Mouse (Mus musculus): ENCODE measurements around the gene Grhpr. TPM values are rescaled to one million over a fixed set of nuclear protein-coding genes. Genes with fewer than 3 reads are reported as not detected.
"Not testable (repeated sequence)": the region's sequence is repeated elsewhere in the genome, so short reads cannot be mapped to it uniquely, and the experiment has no call there.

Grhpr gene
- 54.7 and 57.3 TPM in 2 replicates for polyA plus RNA-seq (2016; fragmentation: Nextera tagmentation; extraction: Ambion mirVana)

DNA sequence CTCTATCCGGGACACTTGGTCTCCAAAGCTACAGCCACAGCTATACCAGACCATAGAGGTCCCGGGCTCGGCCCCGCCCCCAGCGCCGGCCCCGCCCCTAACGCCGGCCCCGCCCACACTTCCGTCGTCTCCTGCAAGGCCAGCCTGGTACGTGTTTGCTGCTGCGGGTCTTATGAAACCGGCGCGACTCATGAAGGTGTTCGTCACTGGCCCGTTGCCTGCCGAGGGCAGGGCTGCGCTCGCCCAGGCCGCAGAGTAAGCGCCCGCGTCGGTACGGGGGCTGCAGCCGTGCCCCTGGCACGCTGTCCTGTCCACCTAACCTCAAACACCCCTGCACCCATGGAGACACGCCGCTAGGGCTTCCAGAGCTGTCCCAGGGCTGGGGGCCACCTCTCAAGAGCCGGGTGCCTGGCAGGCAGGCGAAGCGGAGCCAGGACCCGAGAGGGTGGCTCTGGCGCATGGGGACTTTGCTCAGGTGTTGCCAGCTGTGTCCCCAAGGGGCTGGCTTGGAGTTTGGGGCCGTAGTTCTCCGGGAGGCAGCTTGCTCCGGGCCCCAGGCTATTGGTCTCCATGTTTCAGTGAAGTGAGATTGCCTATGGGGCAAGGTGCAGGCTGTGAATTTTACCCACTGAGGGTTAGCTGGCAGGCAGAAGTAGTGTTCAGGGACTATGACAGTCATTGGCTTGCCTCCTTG is at the start of gene Grhpr:
Gene Grhpr, plus strand, starts transcription at position 116 of the 694 bp plus-strand sequence.
- H3K9ac ChIP-seq (replicated peaks) = peak within 1 kb of the TSS; percentile 93
- peak within 1 kb of the TSS; percentile 90 for H3K4me2 ChIP-seq
- H3K27me3 ChIP-seq = no peaks in the 10 kb centered on the region
- peaks cover 24% of the 10 kb centered on the region for H3K4me1 ChIP-seq (replicated peaks)
- H3K27ac ChIP-seq = peak within 1 kb of the TSS; percentile 91
- H3K36me3 ChIP-seq = peaks cover 27% of the 10 kb centered on the region
- H3K4me3 ChIP-seq (replicated peaks) = peak within 1 kb of the TSS; percentile 76
- under 1% methylated on average over 40 of the region's 40 CpGs for WGBS
- H3K9me3 ChIP-seq = no peaks in the 10 kb centered on the region
- peak; percentile 94 for ATAC-seq (ENCODE audit: insufficient number of reproducible peaks, insufficient read depth, low FRiP score, low TSS enrichment, low read depth)

DNA sequence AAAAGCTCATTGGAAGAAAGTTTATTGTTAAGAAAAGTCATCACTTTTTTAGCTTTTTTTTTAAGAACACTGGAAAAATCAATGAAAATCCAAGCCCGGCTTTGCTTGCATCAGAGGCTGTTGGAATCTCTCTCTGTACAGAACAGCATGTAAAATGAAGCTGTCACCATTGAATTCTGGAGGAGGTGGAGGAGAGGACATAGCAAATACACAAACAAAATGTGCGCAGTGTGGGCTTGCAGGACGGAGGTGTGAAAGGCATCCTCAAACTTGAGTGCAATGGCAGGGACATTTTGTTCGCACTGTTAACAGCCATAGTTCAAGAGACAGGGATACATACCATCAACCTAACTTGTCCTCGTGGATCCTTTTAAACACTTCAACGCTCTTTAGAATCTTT is 49.5 kb upstream of the Grhpr start:
- Histone ChIP-seq H3K36me3 (peaks cover 40% of the 10 kb centered on the region), H3K4me2 (no peak overlapping the region), H3K9ac (replicated peaks) (no peak overlapping the region), H3K4me3 (replicated peaks) (no peak overlapping the region), H3K27ac (no peak overlapping the region), H3K27me3 (no peaks in the 10 kb centered on the region), H3K9me3 (no peaks in the 10 kb centered on the region), H3K4me1 (replicated peaks) (no peaks in the 10 kb centered on the region)
- ATAC-seq (ENCODE audit: insufficient number of reproducible peaks, insufficient read depth, low FRiP score, low TSS enrichment, low read depth) = no peak
- 94% methylated on average over 6 of the region's 6 CpGs for WGBS

DNA sequence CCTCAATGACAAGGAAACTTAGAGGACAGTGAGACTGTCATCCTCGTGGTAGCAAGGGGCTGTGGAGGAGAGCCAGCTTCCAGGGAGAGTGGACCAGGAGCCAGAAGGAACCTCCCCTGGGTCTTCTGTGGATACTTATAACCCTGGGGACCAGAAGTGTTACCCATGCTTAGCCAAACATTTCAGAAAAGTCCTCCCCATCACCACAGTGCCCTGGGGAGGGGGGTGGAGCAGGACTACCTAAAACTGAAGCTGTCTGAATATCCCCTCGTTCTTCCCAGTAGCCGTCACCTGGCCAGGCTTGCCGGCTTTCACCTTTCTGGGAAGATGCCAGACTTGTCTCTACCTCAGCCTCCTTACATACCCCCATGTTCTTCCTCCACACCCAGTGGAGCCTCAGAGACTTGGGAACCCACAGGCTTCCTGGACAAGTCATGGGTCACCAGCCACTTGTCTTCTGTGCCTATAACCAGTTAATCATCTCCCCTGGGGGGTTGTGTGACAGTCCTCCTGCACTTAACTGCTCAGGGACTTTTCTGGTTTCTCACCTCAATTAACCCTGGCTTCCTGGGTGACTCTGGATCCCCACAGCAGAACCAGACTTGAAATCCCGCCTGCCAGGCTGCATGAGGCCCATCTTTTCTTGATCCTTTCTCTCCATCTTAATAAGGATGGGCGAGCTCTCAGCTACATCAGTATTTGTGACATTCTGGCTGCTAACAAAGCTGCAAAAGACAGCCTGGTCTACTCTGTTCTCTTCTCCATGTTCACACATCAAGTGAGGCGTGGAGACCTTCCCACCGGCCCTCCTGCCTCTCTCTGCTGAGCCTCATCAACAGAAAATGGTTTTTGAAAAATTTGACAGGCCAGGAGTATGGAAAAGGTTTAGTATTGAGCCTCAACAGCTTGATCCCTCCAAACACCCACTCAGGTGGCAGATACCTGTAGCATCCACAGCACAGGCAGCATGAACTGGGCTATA is 42.5 kb upstream of the Grhpr start:
- Histone ChIP-seq H3K9ac (replicated peaks) (no peak overlapping the region), H3K4me3 (replicated peaks) (no peak overlapping the region), H3K4me2 (no peak overlapping the region), H3K4me1 (replicated peaks) (no peaks in the 10 kb centered on the region), H3K9me3 (no peaks in the 10 kb centered on the region), H3K27me3 (no peaks in the 10 kb centered on the region), H3K27ac (no peak overlapping the region), H3K36me3 (peaks cover 2% of the 10 kb centered on the region; the same call in 1 of the 2 replicates)
- no peak for ATAC-seq (ENCODE audit: insufficient number of reproducible peaks, insufficient read depth, low FRiP score, low TSS enrichment, low read depth)
- 76% methylated on average over 8 of the region's 8 CpGs for WGBS

GRCm38 (mm10) chr4:44939576-44940249 is 41.5 kb upstream of the Grhpr start:
- no peak for ATAC-seq (ENCODE audit: insufficient number of reproducible peaks, insufficient read depth, low FRiP score, low TSS enrichment, low read depth)
- WGBS = 90% methylated on average over 14 of the region's 14 CpGs
- H3K4me1 ChIP-seq (replicated peaks) = no peaks in the 10 kb centered on the region
- no peaks in the 10 kb centered on the region for H3K36me3 ChIP-seq
- no peak overlapping the region for H3K4me2 ChIP-seq
- no peaks in the 10 kb centered on the region for H3K27me3 ChIP-seq
- H3K9me3 ChIP-seq = no peaks in the 10 kb centered on the region
- no peak overlapping the region for H3K27ac ChIP-seq
- H3K4me3 ChIP-seq (replicated peaks) = no peak overlapping the region
- no peak overlapping the region for H3K9ac ChIP-seq (replicated peaks)

DNA sequence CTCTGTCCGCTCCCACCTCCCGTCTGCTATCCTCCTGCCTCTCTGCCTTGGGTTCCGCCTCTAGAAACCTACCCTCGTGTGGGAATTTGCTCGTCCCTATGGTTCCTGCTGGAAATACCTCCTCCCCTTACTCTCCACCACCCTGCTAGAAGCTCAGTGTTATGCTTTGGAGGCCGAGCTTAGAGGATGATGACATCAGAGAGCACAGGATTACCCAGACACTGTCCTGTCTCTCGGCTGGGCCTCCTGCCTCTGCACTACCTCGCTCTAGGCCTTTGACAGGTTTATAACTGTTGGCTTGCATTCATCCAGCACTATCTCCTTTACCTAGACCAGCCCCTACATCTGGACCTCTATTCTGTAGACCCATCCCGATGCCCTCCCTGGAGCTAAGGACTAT is 40.9 kb upstream of the Grhpr start:
- Histone ChIP-seq H3K9ac (replicated peaks) (no peak overlapping the region), H3K9me3 (no peaks in the 10 kb centered on the region), H3K4me2 (no peak overlapping the region), H3K27me3 (no peaks in the 10 kb centered on the region), H3K4me1 (replicated peaks) (no peaks in the 10 kb centered on the region), H3K27ac (no peak overlapping the region), H3K36me3 (no peaks in the 10 kb centered on the region), H3K4me3 (replicated peaks) (no peak overlapping the region)
- ATAC-seq (ENCODE audit: insufficient number of reproducible peaks, insufficient read depth, low FRiP score, low TSS enrichment, low read depth) = no peak
- 51% methylated on average over 9 of the region's 9 CpGs for WGBS

DNA sequence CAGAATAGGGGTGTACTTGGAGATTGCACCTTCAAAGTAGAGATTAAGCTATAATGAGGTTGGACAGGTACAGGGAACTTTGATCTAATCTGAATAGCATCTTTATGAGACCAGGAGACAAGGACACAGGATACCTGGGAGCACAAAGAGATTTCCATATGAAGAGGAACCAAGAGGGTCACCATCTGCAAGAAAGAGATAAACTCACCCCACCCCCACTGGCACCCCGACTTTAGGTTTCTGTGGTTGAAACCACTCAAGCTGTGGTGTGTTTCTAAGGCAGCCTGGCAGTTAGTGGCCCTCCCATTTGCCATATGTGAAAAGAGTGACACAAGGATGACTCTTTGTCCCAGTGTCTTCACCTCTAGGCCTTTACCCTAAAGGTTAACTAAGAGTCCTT is 39.0 kb upstream of the Grhpr start:
- Histone ChIP-seq H3K27me3 (no peaks in the 10 kb centered on the region), H3K4me3 (replicated peaks) (no peak overlapping the region), H3K9ac (replicated peaks) (no peak overlapping the region), H3K4me1 (replicated peaks) (no peaks in the 10 kb centered on the region), H3K9me3 (no peaks in the 10 kb centered on the region), H3K27ac (no peak overlapping the region), H3K36me3 (no peaks in the 10 kb centered on the region), H3K4me2 (no peak overlapping the region)
- ATAC-seq (ENCODE audit: insufficient number of reproducible peaks, insufficient read depth, low FRiP score, low TSS enrichment, low read depth) = no peak
- 80% methylated on average over 1 of the region's 1 CpGs for WGBS

GRCm38 (mm10) chr4:44943480-44943879 is 37.7 kb upstream of the Grhpr start:
- 86% methylated on average over 6 of the region's 6 CpGs for WGBS
- Histone ChIP-seq H3K36me3 (no peaks in the 10 kb centered on the region), H3K4me2 (no peak overlapping the region), H3K27ac (no peak overlapping the region), H3K4me1 (replicated peaks) (no peaks in the 10 kb centered on the region), H3K9ac (replicated peaks) (no peak overlapping the region), H3K9me3 (no peaks in the 10 kb centered on the region), H3K4me3 (replicated peaks) (no peak overlapping the region), H3K27me3 (no peaks in the 10 kb centered on the region)
- no peak for ATAC-seq (ENCODE audit: insufficient number of reproducible peaks, insufficient read depth, low FRiP score, low TSS enrichment, low read depth)

DNA sequence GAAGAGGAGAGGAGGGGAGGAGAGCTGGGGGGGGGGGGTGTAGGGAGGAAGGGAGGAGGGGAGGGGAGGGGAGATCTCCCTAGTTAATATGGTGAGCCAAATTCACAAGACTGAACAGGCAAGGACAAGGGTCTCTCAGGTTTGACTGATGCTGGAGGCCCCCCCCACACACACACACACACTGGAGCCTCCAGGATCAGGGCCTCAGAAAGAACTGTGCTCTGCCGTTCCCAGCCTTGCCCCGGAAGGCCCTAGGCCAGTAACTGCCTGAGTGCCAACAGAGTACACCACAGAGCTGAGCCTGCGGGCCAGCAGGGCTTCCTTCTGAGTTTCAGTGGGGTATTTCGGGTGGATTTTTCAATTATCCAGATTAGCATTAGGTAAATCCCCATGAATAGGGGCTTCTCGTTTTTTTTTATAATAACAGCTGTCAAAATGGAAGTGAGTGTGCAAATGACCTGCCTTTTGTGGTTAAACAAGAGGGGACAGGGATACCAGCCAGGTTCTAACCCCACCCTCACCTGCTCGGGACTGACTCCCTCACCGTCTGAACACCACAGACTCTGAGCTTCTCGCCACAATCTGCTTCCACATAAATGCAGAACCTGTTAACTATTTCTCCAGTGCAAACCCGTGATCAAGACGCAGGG is 36.6 kb upstream of the Grhpr start:
- H3K4me2 ChIP-seq = no peak overlapping the region
- WGBS = 86% methylated on average over 10 of the region's 10 CpGs
- H3K4me3 ChIP-seq (replicated peaks) = no peak overlapping the region
- H3K9me3 ChIP-seq = no peaks in the 10 kb centered on the region
- H3K9ac ChIP-seq (replicated peaks) = no peak overlapping the region
- H3K27ac ChIP-seq = no peak overlapping the region
- no peaks in the 10 kb centered on the region for H3K4me1 ChIP-seq (replicated peaks)
- H3K27me3 ChIP-seq = no peaks in the 10 kb centered on the region
- no peaks in the 10 kb centered on the region for H3K36me3 ChIP-seq
- ATAC-seq (ENCODE audit: insufficient number of reproducible peaks, insufficient read depth, low FRiP score, low TSS enrichment, low read depth) = no peak

GRCm38 (mm10) chr4:44946126-44946525 is 35.1 kb upstream of the Grhpr start:
- H3K27me3 ChIP-seq; H3K4me2 ChIP-seq; H3K36me3 ChIP-seq; H3K4me3 ChIP-seq (replicated peaks); H3K9ac ChIP-seq (replicated peaks); H3K27ac ChIP-seq; H3K9me3 ChIP-seq; H3K4me1 ChIP-seq (replicated peaks); ATAC-seq (ENCODE audit: insufficient number of reproducible peaks, insufficient read depth, low FRiP score, low TSS enrichment, low read depth): not testable (repeated sequence)
- 86% methylated on average over 2 of the region's 2 CpGs for WGBS

- WGBS = 96% methylated on average over 5 of the region's 5 CpGs
- Histone ChIP-seq H3K9me3 (no peaks in the 10 kb centered on the region), H3K9ac (replicated peaks) (no peak overlapping the region), H3K4me3 (replicated peaks) (no peak overlapping the region), H3K27me3 (no peaks in the 10 kb centered on the region), H3K27ac (no peak overlapping the region), H3K4me2 (no peak overlapping the region), H3K4me1 (replicated peaks) (no peaks in the 10 kb centered on the region), H3K36me3 (no peaks in the 10 kb centered on the region)
- no peak for ATAC-seq (ENCODE audit: insufficient number of reproducible peaks, insufficient read depth, low FRiP score, low TSS enrichment, low read depth)
Observed at GRCm38 (mm10) chr4:44947464-44947863, 33.7 kb upstream of the Grhpr start.

DNA sequence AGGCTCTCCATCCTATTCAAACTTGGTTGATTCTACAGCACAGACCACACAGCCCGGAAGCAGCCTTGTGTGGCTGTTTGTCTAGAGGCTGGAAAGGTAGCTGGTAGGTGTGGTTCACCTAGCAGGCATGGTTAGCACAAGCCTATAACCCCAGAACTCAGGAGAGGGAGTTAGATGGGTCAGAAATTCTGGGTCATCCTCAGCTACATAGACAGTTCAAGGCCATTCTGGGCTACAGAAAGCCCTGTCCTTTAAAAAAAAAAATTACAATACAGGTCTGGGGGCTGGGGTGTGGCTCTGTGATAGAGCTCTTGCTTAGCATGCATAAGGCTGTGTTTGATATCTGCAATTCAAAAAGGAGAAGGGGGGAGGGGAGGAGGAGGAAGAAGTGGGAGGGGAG is 32.9 kb upstream of the Grhpr start:
- no peak overlapping the region for H3K4me2 ChIP-seq
- no peaks in the 10 kb centered on the region for H3K4me1 ChIP-seq (replicated peaks)
- WGBS = 89% methylated on average over 1 of the region's 1 CpGs
- ATAC-seq (ENCODE audit: insufficient number of reproducible peaks, insufficient read depth, low FRiP score, low TSS enrichment, low read depth) = no peak
- H3K4me3 ChIP-seq (replicated peaks) = no peak overlapping the region
- no peaks in the 10 kb centered on the region for H3K27me3 ChIP-seq
- no peaks in the 10 kb centered on the region for H3K9me3 ChIP-seq
- H3K36me3 ChIP-seq = no peaks in the 10 kb centered on the region
- no peak overlapping the region for H3K9ac ChIP-seq (replicated peaks)
- no peak overlapping the region for H3K27ac ChIP-seq
